Mouse (Mus musculus) bone marrow macrophage, adult 2 months (primary cell): Measurements from ENCODE around the gene Ctxn1. TPM values are rescaled to one million over a fixed set of nuclear protein-coding genes. Genes with fewer than 3 reads are reported as not detected.

Source experiments
- H3K27ac ChIP-seq: 2 replicates; pipeline ENCODE4 v1.5.1; 2012; ENCODE audit warnings: low read depth, low read length; ENCODE audit not compliant: insufficient read depth
- H3K4me1 ChIP-seq: 2 replicates; pipeline ENCODE4 v1.6.1; 2012; ENCODE audit warnings: low read length; ENCODE audit not compliant: control insufficient read depth, insufficient read depth
- H3K4me3 ChIP-seq: 2 replicates; pipeline ENCODE4 v1.5.1; 2012; ENCODE audit warnings: mild to moderate bottlenecking, low read length, moderate library complexity; ENCODE audit not compliant: insufficient read depth
- CTCF ChIP-seq: IDR thresholded peaks from 2 replicates; pipeline ENCODE4 v1.5.1; 2012; ENCODE audit warnings: low read depth, mild to moderate bottlenecking, low read length, moderate library complexity
- POLR2A ChIP-seq: IDR thresholded peaks from 2 replicates; pipeline ENCODE4 v1.6.1; 2012; ENCODE audit warnings: mild to moderate bottlenecking, low read depth, low read length, borderline replicate concordance
- polyA plus RNA-seq: library from polyadenylated mRNA; stranded (reverse); fragments of >200 nt; gene quantifications from 2 replicates; pipeline ENCODE4 v1.2.4, GENCODE M21; 2012; ENCODE audit not compliant: missing spikeins, insufficient read depth, insufficient read length

Gene Ctxn1
- polyA plus RNA-seq, 1 experiment = 0.76 TPM

DNA sequence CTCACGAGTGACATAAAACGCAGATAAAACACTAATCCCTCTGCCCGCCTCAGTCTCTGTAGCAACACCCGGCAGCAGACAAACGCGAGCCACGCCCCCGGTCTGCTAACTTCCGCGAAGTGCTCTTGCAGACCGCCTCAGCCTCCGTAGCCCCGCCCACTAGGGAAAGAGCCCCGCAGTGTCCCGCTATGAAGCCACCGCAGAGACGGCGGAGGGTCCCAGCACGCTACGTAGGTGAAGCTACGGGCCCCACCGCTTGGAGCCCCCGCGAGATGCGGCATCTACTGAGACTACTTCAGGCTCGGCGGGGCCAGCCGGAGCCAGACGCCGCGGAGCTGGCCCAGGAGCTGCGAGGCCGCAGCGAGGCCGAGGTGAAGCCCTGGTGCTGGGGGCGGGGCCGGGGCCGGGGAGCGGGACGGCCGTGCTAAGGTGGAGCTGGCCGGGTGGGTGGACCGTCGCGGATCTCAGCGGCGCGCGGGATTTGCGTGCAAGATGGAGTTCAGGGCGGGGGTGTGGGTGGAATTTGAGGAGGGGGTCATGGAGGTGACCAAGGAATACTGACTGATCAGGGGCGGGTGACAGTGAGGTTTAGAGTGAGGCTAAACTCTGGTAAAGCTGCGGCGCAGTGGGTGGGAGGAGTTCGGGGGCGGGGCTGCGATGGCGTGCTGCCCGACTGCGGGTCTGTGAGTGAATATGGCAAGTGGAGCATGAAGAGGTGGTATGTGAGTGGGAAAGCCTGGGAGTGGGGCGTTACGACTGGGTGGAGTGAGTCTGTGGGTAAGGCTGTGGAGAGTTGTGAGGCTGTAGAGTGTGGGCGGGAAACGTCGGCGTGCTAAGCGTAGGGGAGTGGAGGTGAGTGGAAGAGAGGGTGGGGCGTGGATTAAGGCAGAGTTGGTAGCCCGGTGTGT, 5.9 kb downstream of the Ctxn1 start, which contains the start of gene Snapc2:
Snapc2 (plus strand) TSS at position 147 of the 908 bp plus-strand sequence.
- Histone ChIP-seq H3K27ac (peak within 1 kb of the TSS; percentile 51), H3K4me3 (peak within 1 kb of the TSS; percentile 98), H3K4me1 (peaks cover 18% of the 10 kb centered on the region)
- TF ChIP-seq POLR2A = no peak
- no peak for TF ChIP-seq CTCF

DNA sequence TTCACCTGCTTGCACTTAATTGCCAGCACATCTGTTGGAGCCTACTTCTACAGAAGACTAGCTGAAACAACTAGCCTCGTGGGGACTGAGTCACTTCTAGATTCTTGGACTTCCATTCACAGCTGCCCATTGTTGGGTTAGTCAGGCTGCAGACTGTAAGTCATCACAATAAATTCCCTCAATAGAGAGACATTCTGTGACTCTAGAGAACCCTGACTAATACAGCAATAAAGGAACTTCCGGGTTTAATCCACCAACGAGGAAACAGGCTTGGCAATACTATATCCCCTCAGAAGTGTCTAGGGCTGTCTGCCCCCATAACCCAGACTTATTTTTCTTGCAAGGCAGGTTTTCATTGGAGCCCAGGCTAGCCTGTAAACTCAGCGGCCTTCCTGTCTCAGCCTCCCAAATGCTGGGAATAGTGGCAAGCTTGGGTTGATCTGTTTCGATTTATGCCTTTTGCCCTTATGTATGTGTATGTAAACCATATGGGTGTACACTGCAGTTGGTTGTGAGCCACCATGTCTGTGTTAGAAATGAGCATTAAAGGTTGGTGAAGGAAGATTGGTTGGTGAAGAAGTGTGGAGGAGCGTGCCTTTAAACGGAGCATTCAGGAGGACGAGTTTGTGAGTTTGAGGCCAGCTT, 6.8 kb downstream of the Ctxn1 start:
- TF ChIP-seq CTCF (no peak), POLR2A (no peak)
- Histone ChIP-seq H3K4me1 (peaks cover 18% of the 10 kb centered on the region), H3K27ac (peak overlapping the region; percentile 18), H3K4me3 (peak overlapping the region; percentile 98)

DNA sequence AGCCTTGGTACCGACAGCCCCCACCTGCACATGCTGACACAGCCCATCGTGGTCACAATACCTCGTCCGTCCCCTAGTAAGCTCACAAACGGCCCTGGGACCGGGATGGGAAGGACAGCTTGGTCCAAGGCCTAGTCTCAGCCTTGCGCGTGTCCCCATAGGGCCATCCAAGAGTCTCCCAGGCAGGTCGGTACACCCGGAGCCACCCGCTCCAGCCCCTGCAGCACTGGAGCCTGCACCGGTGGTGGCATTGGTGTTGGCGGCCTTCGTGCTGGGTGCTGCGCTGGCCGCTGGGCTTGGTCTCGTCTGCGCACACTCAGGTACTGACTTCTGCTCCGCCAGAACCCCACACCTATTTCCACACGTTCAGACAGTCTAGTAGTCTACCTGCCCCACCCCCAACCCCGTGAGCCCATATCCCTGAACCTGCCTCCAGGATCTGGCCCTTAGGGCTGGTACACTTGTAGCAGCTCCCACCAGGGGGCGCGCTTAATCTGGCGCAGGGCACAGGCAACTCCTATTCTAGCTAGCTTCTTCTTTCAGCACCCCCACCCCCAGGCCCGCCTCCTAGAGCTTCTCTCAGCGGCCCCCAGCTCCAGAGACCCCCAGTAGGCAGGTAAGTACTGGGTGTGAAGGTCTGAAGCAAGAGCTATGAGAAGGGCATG, 8.6 kb downstream of the Ctxn1 start:
- no peak overlapping the region for H3K4me3 ChIP-seq
- no peak overlapping the region for H3K27ac ChIP-seq
- H3K4me1 ChIP-seq = peaks cover 18% of the 10 kb centered on the region
- TF ChIP-seq CTCF = peak; percentile 84
- TF ChIP-seq POLR2A = no peak

DNA sequence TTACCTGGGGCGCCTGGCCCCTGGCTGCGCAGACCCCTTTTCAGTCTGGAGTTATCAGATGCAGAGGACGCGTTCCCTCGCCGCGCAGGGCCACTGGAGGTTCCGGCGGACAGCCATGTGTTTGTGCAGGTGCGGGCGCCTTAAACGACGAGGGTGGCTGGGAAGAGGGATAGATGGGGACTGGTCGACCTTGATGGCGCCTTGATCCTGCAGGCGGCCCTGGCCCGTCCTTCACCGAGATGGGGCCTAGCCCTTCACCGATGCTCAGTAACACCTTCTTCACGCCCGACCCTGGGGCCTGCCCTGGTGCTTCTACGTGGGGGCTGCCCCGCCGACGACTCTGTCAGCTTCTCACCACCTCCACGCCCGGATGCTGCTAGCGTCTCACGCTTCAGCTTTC, 9.9 kb downstream of the Ctxn1 start:
- Histone ChIP-seq H3K4me1 (peaks cover 18% of the 10 kb centered on the region), H3K27ac (no peak overlapping the region), H3K4me3 (no peak overlapping the region)
- TF ChIP-seq POLR2A (no peak), CTCF (no peak)

DNA sequence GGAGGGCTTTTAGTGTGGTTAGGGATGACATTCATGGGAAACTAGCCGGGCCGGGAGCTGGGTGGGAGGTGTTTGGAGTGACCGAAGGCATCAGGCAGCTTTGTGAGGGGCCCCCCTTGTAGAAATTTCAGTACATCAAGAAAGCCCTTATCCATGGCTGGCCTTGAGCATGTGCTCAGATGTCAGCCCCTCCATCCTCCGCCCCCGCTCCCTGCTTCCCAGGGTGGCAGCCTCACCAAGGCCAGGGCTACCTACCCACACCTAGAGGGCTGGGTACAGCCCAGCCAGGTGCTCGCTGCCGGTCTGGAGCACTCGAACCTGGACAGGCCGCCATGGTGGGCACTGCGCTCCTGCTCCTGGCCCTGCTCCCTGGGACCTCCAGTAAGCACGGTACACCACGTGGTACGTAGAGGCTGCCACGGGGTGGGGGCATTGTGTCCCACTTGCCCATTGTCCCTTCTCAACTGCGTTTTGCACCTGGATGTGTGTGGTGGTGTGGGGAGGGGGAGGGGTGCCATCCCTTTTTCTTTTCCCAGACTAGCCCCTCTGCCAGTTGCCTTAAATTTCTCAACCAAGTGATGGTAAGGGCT, 11.0 kb downstream of the Ctxn1 start, which contains the start of gene Tgfbr3l:
Tgfbr3l (plus strand) TSS at position 264 of the 590 bp plus-strand sequence.
- no peak within 1 kb of the TSS for H3K27ac ChIP-seq
- TF ChIP-seq CTCF = no peak
- TF ChIP-seq POLR2A = no peak

DNA sequence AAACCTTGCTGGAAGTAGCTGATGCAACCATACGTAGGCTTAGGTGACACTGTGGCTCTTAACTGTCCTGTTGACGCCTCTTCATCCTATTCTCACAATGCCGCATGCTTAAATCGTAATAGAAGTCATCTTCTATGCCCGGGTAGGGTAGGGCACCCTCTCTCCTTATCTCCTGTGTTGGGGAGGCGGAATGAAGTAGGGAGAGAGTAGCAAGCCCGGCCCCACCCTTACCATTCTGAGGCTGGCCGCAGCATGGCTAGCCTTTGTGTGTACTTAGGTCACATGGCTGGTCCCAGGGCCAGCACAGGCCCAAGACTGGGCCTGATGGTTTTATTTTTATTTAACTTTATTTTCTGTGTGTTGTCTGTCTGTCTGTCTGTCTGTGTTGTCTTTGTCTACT, 11.8 kb downstream of the Ctxn1 start:
- no peak overlapping the region for H3K27ac ChIP-seq
- TF ChIP-seq POLR2A (no peak), CTCF (no peak)
- H3K4me3 ChIP-seq = no peak overlapping the region
- peaks cover 9% of the 10 kb centered on the region for H3K4me1 ChIP-seq

More for the DNA sequence above, 11.0 kb downstream of the Ctxn1 start, which contains the start of gene Tgfbr3l:
- peaks cover 13% of the 10 kb centered on the region for H3K4me1 ChIP-seq
- no peak within 1 kb of the TSS for H3K4me3 ChIP-seq

DNA sequence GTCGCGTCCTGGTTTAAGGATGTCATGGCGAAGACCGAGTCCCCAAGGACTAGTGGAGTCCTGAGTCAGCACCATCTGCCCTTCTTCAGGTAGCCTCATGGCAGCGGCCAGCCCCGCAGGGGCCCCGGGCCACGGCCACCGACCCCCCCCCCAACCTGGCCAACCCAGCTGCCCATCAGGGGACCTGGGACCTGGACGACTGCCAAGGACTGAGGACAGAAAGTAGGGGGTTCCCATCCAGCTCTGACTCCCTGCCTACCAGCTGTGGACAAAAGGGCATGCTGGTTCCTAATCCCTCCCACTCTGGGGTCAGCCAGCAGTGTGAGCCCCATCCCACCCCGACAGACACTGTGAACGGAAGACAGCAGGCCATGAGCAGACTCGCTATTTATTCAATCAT, 13.3 kb downstream of the Ctxn1 start:
- H3K4me1 ChIP-seq = no peaks in the 10 kb centered on the region
- TF ChIP-seq CTCF (no peak), POLR2A (no peak)
- no peak overlapping the region for H3K27ac ChIP-seq
- H3K4me3 ChIP-seq = no peak overlapping the region

DNA sequence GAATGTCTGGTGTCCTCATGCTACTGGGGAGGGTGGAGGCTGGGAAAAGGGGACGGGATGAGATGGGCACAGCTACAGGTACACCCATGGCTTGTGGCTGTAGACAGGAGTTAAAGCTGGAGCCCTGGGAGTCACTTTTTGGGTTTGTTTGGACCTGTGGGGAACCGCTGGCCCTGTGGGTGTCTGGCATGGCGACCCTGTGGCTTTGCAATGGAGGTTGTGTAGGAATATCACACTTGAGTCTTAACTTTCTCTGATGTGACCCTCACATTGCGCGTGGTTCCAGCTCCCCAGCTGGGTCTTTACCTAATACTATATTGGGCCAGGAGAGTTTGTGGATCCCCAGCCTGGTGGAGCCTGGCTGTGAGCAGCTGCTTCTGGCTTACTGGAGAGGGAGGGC, 14.0 kb downstream of the Ctxn1 start:
- peaks cover 6% of the 10 kb centered on the region for H3K4me1 ChIP-seq
- H3K27ac ChIP-seq = no peak overlapping the region
- TF ChIP-seq CTCF = no peak
- no peak for TF ChIP-seq POLR2A
- no peak overlapping the region for H3K4me3 ChIP-seq

DNA sequence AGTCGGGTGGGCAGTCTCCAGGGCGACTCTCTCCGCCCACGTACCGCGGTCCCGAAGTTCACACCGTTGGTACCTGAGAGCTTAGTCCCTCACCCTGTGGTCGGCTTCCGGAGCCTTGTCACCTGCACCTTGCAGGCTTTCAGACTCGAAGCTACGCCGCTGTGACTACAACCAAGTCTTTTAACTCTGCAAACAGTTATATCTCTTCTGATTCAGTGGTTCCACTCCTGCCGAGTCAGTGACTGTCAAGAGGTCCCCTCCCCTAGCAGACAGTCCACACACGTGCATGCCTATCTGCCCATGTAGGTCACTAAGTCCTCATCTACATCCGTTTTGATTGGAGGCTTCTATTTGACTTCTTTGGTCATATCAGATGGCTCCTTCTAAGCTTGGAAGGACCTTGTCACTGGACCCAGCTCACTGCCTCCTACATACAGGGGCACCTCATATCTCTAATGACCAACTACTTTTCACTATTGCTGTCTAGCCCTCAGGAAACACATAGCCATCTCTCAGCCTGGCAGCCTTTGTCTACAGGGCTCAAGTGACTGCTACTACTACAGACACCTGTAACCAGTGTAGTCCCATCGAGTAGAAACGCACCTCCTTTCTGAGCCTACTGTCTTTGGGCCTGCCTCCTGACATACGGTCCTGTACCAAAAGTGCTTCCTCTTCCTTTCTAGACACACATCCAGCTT, 19.7 kb downstream of the Ctxn1 start:
- Histone ChIP-seq H3K27ac (peak overlapping the region; percentile 22), H3K4me3 (peak overlapping the region; percentile 65), H3K4me1 (peaks cover 18% of the 10 kb centered on the region)
- TF ChIP-seq CTCF (no peak), POLR2A (no peak)
